Mouse (Mus musculus) kidney, postnatal 4 days (tissue): ENCODE measurements around the gene Pank3.
A peak's percentile ranks its signal among the peaks of the same experiment; 100 is the strongest.
"Not testable (repeated sequence)": the region's sequence is repeated elsewhere in the genome, so short reads cannot be mapped to it uniquely, and the experiment has no call there.

Source experiments
- DNase-seq, 2 experiments: peaks; one replicate each; pipeline ENCODE4 v3.0.0; 2021; ENCODE audit warnings: mixed read lengths in 2 of 2

Pank3 gene

GRCm38 (mm10) chr11:35780336-35780735 is 11.1 kb downstream of the Pank3 start:
- peak in 1 of 2 experiments; percentile 10 for DNase-seq

GRCm38 (mm10) chr11:35782444-35782843 is 13.2 kb downstream of the Pank3 start:
- DNase-seq, result no peak

- no peak for DNase-seq
Measured at GRCm38 (mm10) chr11:35783038-35783437, 13.8 kb downstream of the Pank3 start.

- DNase-seq, result no peak
Measured at GRCm38 (mm10) chr11:35784002-35784401, 14.7 kb downstream of the Pank3 start.

GRCm38 (mm10) chr11:35784537-35784936 is 15.3 kb downstream of the Pank3 start:
- no peak for DNase-seq

GRCm38 (mm10) chr11:35788443-35788842 is 19.2 kb downstream of the Pank3 start:
- DNase-seq, result no peak

GRCm38 (mm10) chr11:35792800-35793199 is 23.5 kb downstream of the Pank3 start:
- DNase-seq, result not testable (repeated sequence)

GRCm38 (mm10) chr11:35797751-35798494 is 28.6 kb downstream of the Pank3 start:
- peak; percentile 8 to 16 for DNase-seq

- peak in 1 of 2 experiments; percentile 6 for DNase-seq
Measured at GRCm38 (mm10) chr11:35798495-35798820, 29.2 kb downstream of the Pank3 start.

- peak; percentile 88 to 90 for DNase-seq
Measured at GRCm38 (mm10) chr11:35798874-35799273, 29.6 kb downstream of the Pank3 start, which contains the start of gene Fbll1. Gene Fbll1, minus strand, starts transcription at chr11:35798884.

GRCm38 (mm10) chr11:35801332-35801731 is 32.0 kb downstream of the Pank3 start:
- DNase-seq, result no peak

GRCm38 (mm10) chr11:35811458-35811857 is 42.2 kb downstream of the Pank3 start:
- no peak for DNase-seq

- no peak for DNase-seq
Measured at GRCm38 (mm10) chr11:35816316-35816715, 47.0 kb downstream of the Pank3 start.

- DNase-seq, result no peak
Measured at GRCm38 (mm10) chr11:35827714-35828113, 58.4 kb downstream of the Pank3 start.

GRCm38 (mm10) chr11:35832139-35832538 is 62.9 kb downstream of the Pank3 start:
- DNase-seq, result no peak

GRCm38 (mm10) chr11:35833270-35833669 is 64.0 kb downstream of the Pank3 start:
- DNase-seq, result no peak

- DNase-seq, result peak; percentile 93 to 95
Measured at GRCm38 (mm10) chr11:35834022-35834760, 64.9 kb downstream of the Pank3 start, which contains the start of gene Rars. Gene Rars, minus strand, starts transcription at chr11:35834506.

- DNase-seq, result no peak
Measured at GRCm38 (mm10) chr11:35837156-35838126, 68.2 kb downstream of the Pank3 start.

- DNase-seq, result peak; percentile 94 to 96
Measured at GRCm38 (mm10) chr11:35838345-35839338, 69.4 kb downstream of the Pank3 start.

- DNase-seq, result peak; percentile 32 to 43
Measured at GRCm38 (mm10) chr11:35840282-35840681, 71.0 kb downstream of the Pank3 start.

GRCm38 (mm10) chr11:35840806-35841205 is 71.5 kb downstream of the Pank3 start:
- DNase-seq, result not testable (repeated sequence)
